Mouse (Mus musculus) forebrain, postnatal 0 days (tissue): ENCODE measurements at regions not wholly inside any gene's neighbourhood (a gene's known extent, or its start where the extent isn't known, plus 50 kb on each side); places are given as distances from the start of the nearest gene placed in this dataset.
A peak's percentile ranks its signal among the peaks of the same experiment; 100 is the strongest.

Experiments
- ATAC-seq: fragments of 200-750 bp; cut with Nextera tagmentation; 2 replicates; pipeline ENCODE4 v1.8.0; 2017; ENCODE audit warnings: mild to moderate bottlenecking, moderate library complexity
- DNase-seq: peaks from one replicate; pipeline ENCODE4 v3.0.0-alpha.2; 2015
- H3K27ac ChIP-seq: fragments of 300-500 bp; sonication (generic); 2 replicates; pipeline ENCODE4 v1.5.1; 2014; ENCODE audit warnings: low read depth, mild to moderate bottlenecking, antibody characterized with exemption, low read length, moderate library complexity, mixed read lengths
- H3K27me3 ChIP-seq: fragments of 300-500 bp; sonication (generic); 2 replicates; pipeline ENCODE4 v1.6.1; 2014; ENCODE audit warnings: mild to moderate bottlenecking, low read length, mixed read lengths; ENCODE audit not compliant: insufficient read depth
- H3K36me3 ChIP-seq: fragments of 300-500 bp; sonication (generic); 2 replicates; pipeline ENCODE4 v1.6.1; 2014; ENCODE audit warnings: mild to moderate bottlenecking, moderate library complexity; ENCODE audit not compliant: insufficient read depth
- H3K4me1 ChIP-seq: fragments of 300-500 bp; sonication (generic); 2 replicates; pipeline ENCODE4 v1.6.1; 2014; ENCODE audit warnings: antibody characterized with exemption; ENCODE audit not compliant: insufficient read depth
- H3K4me2 ChIP-seq: fragments of 300-500 bp; sonication (generic); 2 replicates; pipeline ENCODE4 v1.6.1; 2014; ENCODE audit warnings: low read depth, mild to moderate bottlenecking, moderate library complexity
- H3K4me3 ChIP-seq: fragments of 300-500 bp; sonication (generic); 2 replicates; pipeline ENCODE4 v1.5.1; 2014; ENCODE audit warnings: low read depth, low read length, mixed read lengths
- H3K9ac ChIP-seq: fragments of 300-500 bp; sonication (generic); 2 replicates; pipeline ENCODE4 v1.6.1; 2014; ENCODE audit warnings: mild to moderate bottlenecking
- H3K9me3 ChIP-seq: fragments of 300-500 bp; sonication (generic); 2 replicates; pipeline ENCODE4 v1.6.1; 2016; ENCODE audit warnings: low read length
- CTCF ChIP-seq: sonication (generic); IDR thresholded peaks from 2 replicates; pipeline ENCODE4 v1.5.1; 2016; ENCODE audit warnings: antibody characterized with exemption, control low read depth, low read depth
- WGBS: fragments of 180-500 bp; shearing (Covaris S2); extraction: QIAGEN DNeasy Blood & Tissue Kit; methylation state at CpG from one replicate; pipeline ENCODE4 v1.1.7; 2014; 5-methylcytosine and 5-hydroxymethylcytosine counted together

- ATAC-seq, result no peak
- no peaks in the 10 kb centered on the region for H3K9me3 ChIP-seq
- TF ChIP-seq CTCF, result no peak
- no peak overlapping the region for H3K9ac ChIP-seq
- no peak overlapping the region for H3K4me2 ChIP-seq
- no peaks in the 10 kb centered on the region for H3K27me3 ChIP-seq
- H3K36me3 ChIP-seq, result no peaks in the 10 kb centered on the region
- H3K4me1 ChIP-seq, result no peaks in the 10 kb centered on the region
- no peak for DNase-seq
- no peak overlapping the region for H3K27ac ChIP-seq
- H3K4me3 ChIP-seq, result no peak overlapping the region
- WGBS, result 56% methylated on average over 4 of the region's 4 CpGs
Measured at GRCm38 (mm10) chr14:106506921-106507320, 400.9 kb downstream of the Trim52 start.

- Histone ChIP-seq H3K4me2 (no peak overlapping the region), H3K4me1 (no peaks in the 10 kb centered on the region), H3K9ac (no peak overlapping the region), H3K4me3 (no peak overlapping the region), H3K36me3 (no peaks in the 10 kb centered on the region), H3K9me3 (no peaks in the 10 kb centered on the region), H3K27me3 (no peaks in the 10 kb centered on the region), H3K27ac (no peak overlapping the region)
- WGBS, result 64% methylated on average over 12 of the region's 12 CpGs
- 0 out of 2 replicates have a peak, but pooled peaks have one; percentile 40 for ATAC-seq
- DNase-seq, result peak; percentile 47
- TF ChIP-seq CTCF, result peak; percentile 45
Measured at GRCm38 (mm10) chr14:106518552-106519358, 412.8 kb downstream of the Trim52 start.

GRCm38 (mm10) chr14:106520808-106521207 lies 414.8 kb downstream of the Trim52 start:
- ATAC-seq, result no peak
- 87% methylated on average over 8 of the region's 8 CpGs for WGBS
- H3K9ac ChIP-seq, result no peak overlapping the region
- no peak for DNase-seq
- H3K36me3 ChIP-seq, result no peaks in the 10 kb centered on the region
- no peaks in the 10 kb centered on the region for H3K9me3 ChIP-seq
- TF ChIP-seq CTCF, result no peak
- H3K4me3 ChIP-seq, result no peak overlapping the region
- H3K27ac ChIP-seq, result no peak overlapping the region
- no peaks in the 10 kb centered on the region for H3K27me3 ChIP-seq
- H3K4me1 ChIP-seq, result no peaks in the 10 kb centered on the region
- no peak overlapping the region for H3K4me2 ChIP-seq

GRCm38 (mm10) chr14:106550150-106550549 lies 444.2 kb downstream of the Trim52 start:
- no peak for ATAC-seq
- Histone ChIP-seq H3K4me3 (no peak overlapping the region), H3K36me3 (no peaks in the 10 kb centered on the region), H3K4me2 (no peak overlapping the region), H3K9me3 (no peaks in the 10 kb centered on the region), H3K9ac (no peak overlapping the region), H3K27ac (no peak overlapping the region), H3K4me1 (no peaks in the 10 kb centered on the region), H3K27me3 (no peaks in the 10 kb centered on the region)
- WGBS, result 5% methylated on average over 1 of the region's 1 CpGs
- DNase-seq, result no peak
- no peak for TF ChIP-seq CTCF

- DNase-seq, result no peak
- Histone ChIP-seq H3K9ac (no peak overlapping the region), H3K9me3 (no peaks in the 10 kb centered on the region), H3K4me3 (no peak overlapping the region), H3K36me3 (no peaks in the 10 kb centered on the region), H3K4me1 (no peaks in the 10 kb centered on the region), H3K27ac (no peak overlapping the region), H3K27me3 (no peaks in the 10 kb centered on the region), H3K4me2 (no peak overlapping the region)
- no peak for ATAC-seq
- WGBS, result 44% methylated on average over 2 of the region's 2 CpGs
- no peak for TF ChIP-seq CTCF
Measured at GRCm38 (mm10) chr14:106579281-106579680, 473.3 kb downstream of the Trim52 start.

- DNase-seq (peak; percentile 17), ATAC-seq (peak; percentile 20; the same call in 1 of the 2 replicates)
- H3K27ac ChIP-seq, result no peak overlapping the region
- no peaks in the 10 kb centered on the region for H3K27me3 ChIP-seq
- no peak for TF ChIP-seq CTCF
- no peaks in the 10 kb centered on the region for H3K36me3 ChIP-seq
- no peaks in the 10 kb centered on the region for H3K9me3 ChIP-seq
- H3K4me2 ChIP-seq, result no peak overlapping the region
- WGBS, result 44% methylated on average over 6 of the region's 6 CpGs
- no peak overlapping the region for H3K4me3 ChIP-seq
- H3K4me1 ChIP-seq, result no peaks in the 10 kb centered on the region
- H3K9ac ChIP-seq, result no peak overlapping the region
Measured at GRCm38 (mm10) chr14:106581886-106582285, 475.9 kb downstream of the Trim52 start.

- DNase-seq (no peak), ATAC-seq (no peak)
- Histone ChIP-seq H3K27ac (no peak overlapping the region), H3K36me3 (no peaks in the 10 kb centered on the region), H3K4me3 (no peak overlapping the region), H3K9me3 (no peaks in the 10 kb centered on the region), H3K4me2 (no peak overlapping the region), H3K27me3 (no peaks in the 10 kb centered on the region), H3K9ac (no peak overlapping the region), H3K4me1 (no peaks in the 10 kb centered on the region)
- WGBS, result 84% methylated on average over 9 of the region's 9 CpGs
- no peak for TF ChIP-seq CTCF
Measured at GRCm38 (mm10) chr14:106593352-106593751, 487.4 kb downstream of the Trim52 start.
